Mouse (Mus musculus) gastrocnemius, postnatal 25 days (tissue): ENCODE measurements at regions not wholly inside any gene's neighbourhood (a gene's known extent, or its start where the extent isn't known, plus 50 kb on each side); places are given as distances from the start of the nearest gene placed in this dataset.

ENCODE experiments used
- DNase-seq: peaks from one replicate; pipeline ENCODE4 v3.0.0; 2022

GRCm38 (mm10) chr4:87501791-87502190, 271.5 kb upstream of the Slc24a2 start:
- DNase-seq = no peak

DNA sequence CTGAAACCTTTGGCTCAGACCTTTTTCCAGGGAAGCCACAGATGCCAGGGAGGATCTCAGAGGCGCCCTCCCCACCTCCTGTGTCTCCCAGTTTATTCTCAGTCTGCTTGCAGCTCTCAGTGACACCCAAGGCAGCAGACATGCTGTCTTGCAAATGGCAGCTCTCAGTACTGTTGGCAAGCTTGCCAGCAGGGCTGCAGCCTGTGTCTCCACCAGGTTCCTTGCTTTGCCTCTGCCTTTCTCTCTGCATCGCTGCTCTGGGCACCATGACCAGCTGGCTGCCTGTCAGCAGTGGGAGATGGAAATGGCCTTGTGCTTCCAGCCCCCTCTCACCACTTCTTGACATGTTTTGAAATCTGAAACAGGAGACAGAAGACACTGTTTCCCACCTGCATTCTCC, 270.2 kb upstream of the Slc24a2 start:
- DNase-seq = no peak

GRCm38 (mm10) chr4:87487798-87488197, 257.5 kb upstream of the Slc24a2 start:
- no peak for DNase-seq

DNA sequence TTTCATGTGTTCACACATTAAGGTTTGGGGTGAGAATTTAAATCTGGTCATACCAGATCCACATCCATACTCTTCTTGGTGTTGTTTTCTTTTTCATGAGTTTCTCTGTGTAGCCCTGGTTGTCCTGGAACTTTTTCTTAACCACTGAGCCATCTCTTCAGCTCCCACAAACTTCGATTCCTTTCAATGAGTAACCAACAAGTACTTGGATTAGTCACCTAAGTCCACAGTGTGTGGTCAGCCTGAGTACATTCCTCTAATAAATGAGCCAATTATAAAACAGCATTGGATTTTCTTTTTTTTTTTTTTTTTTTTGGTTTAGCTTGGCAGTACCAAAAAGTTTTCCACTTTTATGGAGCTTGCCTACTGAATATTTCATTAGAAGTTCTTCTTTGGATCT, 245.3 kb upstream of the Slc24a2 start:
- no peak for DNase-seq

GRCm38 (mm10) chr4:87473331-87474039, 243.2 kb upstream of the Slc24a2 start:
- DNase-seq = no peak

GRCm38 (mm10) chr4:87472787-87473186, 242.5 kb upstream of the Slc24a2 start:
- DNase-seq = no peak

DNA sequence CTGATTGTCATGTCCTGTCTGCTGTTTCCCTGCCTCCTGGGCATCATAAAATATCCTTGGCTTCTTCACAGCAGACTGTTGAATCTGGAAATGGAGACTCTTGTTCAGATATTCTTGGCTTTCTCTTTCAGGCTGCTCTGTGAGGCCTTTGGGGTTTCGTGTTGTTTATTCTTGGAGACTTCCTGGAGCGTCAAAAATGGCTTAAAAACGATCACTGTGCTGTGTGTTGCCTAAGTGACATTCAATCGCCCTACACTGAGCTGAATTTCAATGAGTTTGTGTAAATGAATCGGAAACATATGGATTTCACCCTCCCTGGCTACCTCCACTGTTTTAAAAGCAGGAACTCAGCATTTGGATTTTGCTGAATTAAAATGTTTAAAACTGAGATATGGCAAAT, 241.1 kb upstream of the Slc24a2 start:
- DNase-seq = no peak

GRCm38 (mm10) chr4:87467600-87467999, 237.3 kb upstream of the Slc24a2 start:
- no peak for DNase-seq

GRCm38 (mm10) chr4:87467018-87467417, 236.7 kb upstream of the Slc24a2 start:
- DNase-seq = no peak

- peak; percentile 7 for DNase-seq
Observed at GRCm38 (mm10) chr4:87461181-87461912, 231.1 kb upstream of the Slc24a2 start.

GRCm38 (mm10) chr4:87455863-87456578, 225.7 kb upstream of the Slc24a2 start:
- DNase-seq = no peak

- DNase-seq = no peak
Observed at GRCm38 (mm10) chr4:87452122-87452521, 221.8 kb upstream of the Slc24a2 start.

- DNase-seq = no peak
Observed at GRCm38 (mm10) chr4:87451251-87451650, 221.0 kb upstream of the Slc24a2 start.

DNA sequence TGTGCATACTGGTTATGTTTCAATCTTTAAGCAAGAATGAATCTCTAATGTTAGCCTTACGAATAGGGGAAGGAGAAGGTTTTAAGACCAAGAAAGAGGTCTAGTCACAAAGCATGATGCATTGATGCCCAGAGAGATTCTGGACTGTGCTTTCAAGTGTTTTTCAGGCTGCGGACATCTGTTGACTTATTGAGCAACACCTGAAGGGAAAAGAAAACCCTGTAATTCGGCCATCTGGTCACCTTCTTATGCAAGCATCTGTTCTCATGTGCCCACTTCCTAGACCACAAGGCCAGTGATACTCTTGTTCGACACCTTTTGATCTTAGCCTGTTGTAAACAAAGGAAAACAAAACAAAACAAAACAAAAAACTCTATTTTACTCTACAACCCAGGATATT, 218.1 kb upstream of the Slc24a2 start:
- no peak for DNase-seq

- no peak for DNase-seq
Observed at GRCm38 (mm10) chr4:87446856-87447255, 216.6 kb upstream of the Slc24a2 start.

DNA sequence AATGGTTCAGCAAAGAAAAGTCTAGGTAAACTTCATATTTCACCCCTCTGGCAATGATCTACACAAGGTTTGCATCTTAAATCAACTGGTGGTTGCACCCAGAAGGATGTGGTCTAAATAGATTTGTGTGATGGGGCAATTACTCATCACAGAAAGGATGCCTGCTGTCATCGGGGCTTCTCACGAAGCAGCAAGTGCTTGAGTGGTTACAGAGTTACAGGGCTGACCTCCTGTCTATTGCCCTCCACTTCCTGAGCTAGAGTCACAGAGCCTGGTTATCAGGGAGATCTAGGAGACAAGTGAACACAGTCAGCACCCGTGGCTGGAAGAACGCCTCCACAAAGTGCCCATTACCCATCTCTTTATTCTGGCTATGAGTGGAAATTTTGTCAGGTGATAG, 203.9 kb upstream of the Slc24a2 start:
- no peak for DNase-seq

DNA sequence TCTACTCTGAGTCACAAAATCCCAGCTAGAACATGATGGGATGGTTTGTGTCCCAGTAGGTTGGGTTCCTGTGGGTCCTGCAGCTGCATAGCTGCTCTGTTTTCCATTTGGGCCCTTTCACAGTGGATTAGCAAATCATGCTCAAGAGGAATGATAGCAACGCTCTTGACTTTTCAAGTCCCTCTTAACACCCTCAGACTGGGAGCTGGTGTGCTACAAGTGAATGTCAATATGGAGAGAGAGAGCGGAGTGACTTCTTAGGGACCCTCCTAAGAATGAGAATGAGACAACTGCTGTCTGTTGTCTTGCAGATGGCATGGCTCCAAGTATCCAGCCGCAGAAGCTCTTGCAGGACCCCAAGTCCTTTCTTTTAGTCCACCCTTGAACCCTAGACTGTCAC, 198.1 kb upstream of the Slc24a2 start:
- DNase-seq = no peak

- no peak for DNase-seq
Observed at GRCm38 (mm10) chr4:87424066-87424465, 193.8 kb upstream of the Slc24a2 start.

- no peak for DNase-seq
Observed at GRCm38 (mm10) chr4:87422588-87422987, 192.3 kb upstream of the Slc24a2 start.

DNA sequence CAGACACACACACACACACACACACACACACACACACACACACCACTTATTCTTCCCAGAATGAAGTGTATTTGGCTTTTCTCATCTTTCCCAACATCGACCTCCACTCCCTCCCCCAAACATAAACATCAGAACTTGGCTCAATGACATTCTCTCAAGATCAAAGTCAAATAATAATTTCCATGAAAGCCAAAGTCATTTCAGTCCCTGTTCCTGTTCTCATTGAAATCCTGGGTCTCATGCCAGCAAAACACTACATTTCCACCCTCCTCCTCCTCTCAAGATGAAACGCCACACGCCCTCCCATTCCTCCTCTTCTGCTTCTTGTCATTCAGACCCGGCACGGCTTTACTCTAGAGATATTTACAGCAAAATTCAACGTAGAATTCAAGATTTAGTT, 173.1 kb upstream of the Slc24a2 start:
- no peak for DNase-seq

DNA sequence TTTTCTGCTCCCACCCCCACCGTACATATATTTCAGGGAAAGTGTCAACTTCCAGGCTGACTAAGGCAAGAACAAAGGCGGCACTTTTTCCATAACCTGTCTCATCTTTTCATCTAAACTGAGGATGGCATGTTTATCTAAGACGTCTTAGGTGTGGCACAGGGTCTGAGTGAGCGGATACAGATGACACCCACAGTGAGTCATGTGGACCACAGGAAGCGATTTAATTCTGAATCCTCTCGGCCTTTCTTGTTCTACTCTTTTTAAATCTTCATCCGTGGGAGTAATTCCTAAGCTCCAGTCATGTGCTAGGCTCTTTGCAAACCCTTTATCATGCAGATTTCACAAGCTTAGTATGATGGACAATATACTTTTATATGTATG, 171.9 kb upstream of the Slc24a2 start:
- no peak for DNase-seq

DNA sequence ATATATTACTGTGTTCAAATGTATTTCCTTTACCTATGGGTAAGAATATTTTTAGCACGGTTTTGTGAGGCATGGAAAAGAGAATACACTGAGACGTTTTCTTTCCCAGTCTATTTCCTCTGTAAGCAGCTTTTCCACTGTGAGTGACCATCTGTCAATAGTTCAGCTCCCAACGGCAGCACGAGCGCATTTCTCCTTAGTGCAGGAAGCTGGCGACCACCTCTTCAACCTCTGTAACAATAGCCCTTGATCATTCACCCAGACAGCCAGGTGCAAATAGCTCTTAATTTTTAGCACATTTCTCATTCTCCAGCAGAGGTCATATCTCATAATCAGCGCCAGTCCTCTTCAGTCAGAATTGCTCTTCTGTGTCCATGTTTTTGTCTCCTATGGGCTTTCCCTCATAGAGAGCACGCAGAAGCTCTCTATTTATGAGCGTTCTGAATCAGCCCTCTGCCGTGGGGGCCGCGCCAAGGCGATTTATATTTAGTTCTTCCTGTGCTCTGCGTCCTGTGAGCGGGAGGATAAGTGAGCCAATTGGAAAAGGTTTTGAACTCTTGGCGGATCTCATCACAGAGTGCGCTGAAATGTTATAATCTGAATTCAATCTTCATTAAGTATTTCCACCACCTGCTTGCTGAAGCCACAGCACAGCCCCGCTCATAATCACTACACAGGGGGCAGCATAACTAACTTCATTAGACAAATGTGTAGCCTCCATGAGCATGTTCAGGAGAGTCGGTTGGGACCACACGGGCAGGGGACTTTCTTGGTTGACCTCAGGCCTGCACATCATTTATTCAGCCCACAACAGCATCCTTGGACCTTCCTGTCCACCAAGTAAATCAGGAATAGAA, 171.3 kb upstream of the Slc24a2 start:
- DNase-seq = peak; percentile 11
